Mouse (Mus musculus) stomach, embryonic 15.5 days (tissue): ENCODE measurements around the gene Cnmd. TPM values are rescaled to one million over a fixed set of nuclear protein-coding genes. Genes with fewer than 3 reads are reported as not detected.

Experiments
- ATAC-seq: fragments of 200-750 bp; cut with Nextera tagmentation; 2 replicates; pipeline ENCODE4 v1.8.0; 2017; ENCODE audit warnings: low read depth, moderate number of reproducible peaks, moderate TSS enrichment; ENCODE audit not compliant: insufficient read depth, low FRiP score
- H3K27ac ChIP-seq: fragments of 300-500 bp; sonication (generic); 2 replicates; pipeline ENCODE4 v1.5.1; 2015; ENCODE audit warnings: mild to moderate bottlenecking, inconsistent platforms
- H3K27me3 ChIP-seq: fragments of 300-500 bp; sonication (generic); replicated peaks from 2 replicates; pipeline ENCODE4 v1.6.1; 2015; ENCODE audit warnings: inconsistent platforms
- H3K36me3 ChIP-seq: fragments of 300-500 bp; sonication (generic); 2 replicates; pipeline ENCODE4 v1.6.1; 2015; ENCODE audit warnings: inconsistent platforms
- H3K4me1 ChIP-seq: fragments of 300-500 bp; sonication (generic); 2 replicates; pipeline ENCODE4 v1.6.1; 2015; ENCODE audit warnings: inconsistent platforms
- H3K4me2 ChIP-seq: fragments of 300-500 bp; sonication (generic); 2 replicates; pipeline ENCODE4 v1.6.1; 2015; ENCODE audit warnings: mild to moderate bottlenecking, inconsistent platforms
- H3K4me3 ChIP-seq: fragments of 300-500 bp; sonication (generic); replicated peaks from 2 replicates; pipeline ENCODE4 v1.5.1; 2015; ENCODE audit warnings: inconsistent platforms
- H3K9ac ChIP-seq: fragments of 300-500 bp; sonication (generic); 2 replicates; pipeline ENCODE4 v1.6.1; 2015; ENCODE audit warnings: inconsistent platforms
- H3K9me3 ChIP-seq: fragments of 300-500 bp; sonication (generic); 2 replicates; pipeline ENCODE4 v1.6.1; 2016; ENCODE audit warnings: inconsistent platforms
- WGBS: fragments of 180-500 bp; shearing (Covaris S2); methylation state at CpG from one replicate; pipeline ENCODE4 v1.1.7; 2015; 5-methylcytosine and 5-hydroxymethylcytosine counted together
- polyA plus RNA-seq: library from polyadenylated mRNA; unstranded; fragments of >200 nt; fragmentation: Nextera tagmentation; extraction: Ambion mirVana; gene quantifications from 2 replicates; pipeline ENCODE4 v1.2.1, GENCODE M21; 2015

The Cnmd gene
- polyA plus RNA-seq, 1 experiment from 2014 or later, result 1.9 TPM

- Histone ChIP-seq H3K4me3 (no peak overlapping the region), H3K27ac (no peak overlapping the region), H3K4me1 (peaks cover 6% of the 10 kb centered on the region), H3K9ac (no peak overlapping the region), H3K27me3 (no peaks in the 10 kb centered on the region), H3K9me3 (no peaks in the 10 kb centered on the region), H3K4me2 (no peak overlapping the region), H3K36me3 (peaks cover 3% of the 10 kb centered on the region; the same call in 1 of the 2 replicates)
- no peak for ATAC-seq
- 94% methylated on average over 8 of the region's 8 CpGs for WGBS
Measured at GRCm38 (mm10) chr14:79590916-79591315, 71.1 kb downstream of the Cnmd start.

GRCm38 (mm10) chr14:79589401-79589800 lies 72.6 kb downstream of the Cnmd start:
- Histone ChIP-seq H3K4me2 (0 out of 2 replicates have a peak overlapping the region, but pooled peaks have one; percentile 72), H3K4me3 (no peak overlapping the region), H3K4me1 (peaks cover 6% of the 10 kb centered on the region), H3K9ac (no peak overlapping the region), H3K36me3 (peaks cover 3% of the 10 kb centered on the region; the same call in 1 of the 2 replicates), H3K27me3 (no peaks in the 10 kb centered on the region), H3K9me3 (no peaks in the 10 kb centered on the region), H3K27ac (no peak overlapping the region)
- 90% methylated on average over 6 of the region's 6 CpGs for WGBS
- ATAC-seq, result no peak

GRCm38 (mm10) chr14:79588534-79588951 lies 73.4 kb downstream of the Cnmd start:
- Histone ChIP-seq H3K4me3 (peak overlapping the region; percentile 73), H3K4me2 (peak overlapping the region; percentile 72), H3K27ac (no peak overlapping the region), H3K27me3 (no peaks in the 10 kb centered on the region), H3K9me3 (no peaks in the 10 kb centered on the region), H3K4me1 (peaks cover 6% of the 10 kb centered on the region), H3K36me3 (peaks cover 3% of the 10 kb centered on the region; the same call in 1 of the 2 replicates), H3K9ac (no peak overlapping the region)
- no peak for ATAC-seq
- 80% methylated on average over 9 of the region's 9 CpGs for WGBS

- under 1% methylated on average over 9 of the region's 9 CpGs for WGBS
Measured at GRCm38 (mm10) chr14:79587852-79588229, 74.1 kb downstream of the Cnmd start.

More at GRCm38 (mm10) chr14:79587852-79588229, 74.1 kb downstream of the Cnmd start:
- H3K36me3 ChIP-seq, result peaks cover 3% of the 10 kb centered on the region; the same call in 1 of the 2 replicates
- no peaks in the 10 kb centered on the region for H3K9me3 ChIP-seq
- H3K9ac ChIP-seq, result peak overlapping the region; percentile 69
- H3K4me3 ChIP-seq, result peak overlapping the region; percentile 73
- H3K27ac ChIP-seq, result peak overlapping the region; percentile 97
- H3K4me1 ChIP-seq, result peaks cover 6% of the 10 kb centered on the region
- ATAC-seq, result peak; percentile 11
- peak overlapping the region; percentile 72 for H3K4me2 ChIP-seq
- no peaks in the 10 kb centered on the region for H3K27me3 ChIP-seq

Other genes with a start within 250 kb of the Cnmd start
- 10.8 and 11.0 TPM in 2 replicates for gene Kbtbd7, start 235.7 kb downstream of the Cnmd start, polyA plus RNA-seq
- 2.7 and 3.7 TPM in 2 replicates for gene Kbtbd6, start 210.3 kb downstream of the Cnmd start, polyA plus RNA-seq
- gene Elf1, start 181.0 kb downstream of the Cnmd start, polyA plus RNA-seq, result 25.1 and 26.1 TPM in 2 replicates
- 41.0 and 41.5 TPM in 2 replicates for gene Wbp4, start 180.7 kb downstream of the Cnmd start, polyA plus RNA-seq
- 105 and 111 TPM in 2 replicates for gene Sugt1, start 74.5 kb downstream of the Cnmd start, polyA plus RNA-seq
- 1.0 TPM in 2 replicates for gene Pcdh8, start 109.1 kb upstream of the Cnmd start, polyA plus RNA-seq